10 mouse cellular contexts compared by ENCODE assay signal in the genomic region with DNA sequence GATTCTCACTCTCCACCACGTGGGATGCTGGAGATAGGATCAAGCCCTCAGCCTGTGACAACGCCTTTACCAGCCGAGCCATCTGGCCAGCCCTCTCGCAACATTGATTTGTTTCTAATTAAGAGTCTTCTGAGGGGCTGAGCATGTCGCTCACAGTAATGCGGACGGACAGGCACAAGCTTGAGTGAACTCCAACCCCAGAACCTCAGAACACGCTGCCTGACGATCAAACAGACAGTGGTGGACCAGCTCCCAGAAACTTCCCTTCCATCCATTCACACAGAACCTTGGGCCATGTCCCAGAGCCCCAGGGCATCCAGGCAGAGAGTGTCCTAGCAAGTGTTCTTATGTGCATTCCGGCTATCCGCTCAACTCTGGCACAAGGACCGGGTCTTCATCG. TPM values are rescaled to one million over a fixed set of nuclear protein-coding genes. Genes with fewer than 3 reads are reported as not detected.
DNase-seq lines count a peak whose midpoint lies in the region; ATAC-seq lines count a peak whose summit lies in the region.
"Had no signal": no experiment of that assay in that cellular context is flagged by ENCODE, and none has a peak within 500 bp of the region (broad histone marks: within the 10 kb centered on the region; RNA-seq: fewer than 3 reads in every experiment).

No protein-coding gene starts in this region.

- no peaks in the 10 kb centered on the region for H3K4me1 ChIP-seq in hindbrain, embryonic 16.5 days (ENCODE audit: control insufficient read depth, insufficient read depth, low read depth, low read length)
- H3K4me1 ChIP-seq in hindbrain, embryonic 13.5 days (replicated peaks) = no peaks in the 10 kb centered on the region
- H3K4me1 ChIP-seq in midbrain, embryonic 10.5 days = peaks cover 13% of the 10 kb centered on the region; the same call in 1 of the 2 replicates
- H3K4me1 ChIP-seq in midbrain, embryonic 16.5 days (ENCODE audit: control insufficient read depth, insufficient read depth, low read length) = no peaks in the 10 kb centered on the region; the same call in 1 of the 2 replicates

- intact Hi-C loops in gastrocnemius, postnatal 14 days (cut with DNase I; ENCODE audit: low total_unique reads) = loop anchor here (5.0 kb wide), 1 partner anchor 205 kb away; no protein-coding TSS in a partner anchor

- no peak overlapping the region for H3K4me2 ChIP-seq in hindbrain, embryonic 16.5 days (ENCODE audit: low read length)
- H3K4me2 ChIP-seq in hindbrain, embryonic 13.5 days = no peak overlapping the region
- H3K4me2 ChIP-seq in midbrain, embryonic 16.5 days (ENCODE audit: low read length) = no peak overlapping the region
- H3K4me2 ChIP-seq: hindbrain, embryonic 14.5 days had no signal

- H3K4me3 ChIP-seq in hindbrain, embryonic 16.5 days (ENCODE audit: low read length) = no peak overlapping the region
- H3K4me3 ChIP-seq in hindbrain, embryonic 13.5 days = no peak overlapping the region
- no peak overlapping the region for H3K4me3 ChIP-seq in midbrain, embryonic 10.5 days
- no peak overlapping the region for H3K4me3 ChIP-seq in midbrain, embryonic 16.5 days (ENCODE audit: low read depth, low read length)
- H3K4me3 ChIP-seq: myocyte had no signal

- WGBS in hindbrain, embryonic 16.5 days = 72% methylated on average over 13 of the region's 13 CpGs
- 72% methylated on average over 13 of the region's 13 CpGs for WGBS in hindbrain, embryonic 13.5 days
- WGBS in midbrain, embryonic 10.5 days = 82% methylated on average over 13 of the region's 13 CpGs
- whole genome bisulfite sequencing in midbrain, embryonic 16.5 days = 66% methylated on average over 13 of the region's 13 CpGs

- H3K9me3 ChIP-seq in hindbrain, embryonic 16.5 days (ENCODE audit: control insufficient read depth, low read length) = no peaks in the 10 kb centered on the region
- H3K9me3 ChIP-seq in hindbrain, embryonic 13.5 days = no peaks in the 10 kb centered on the region
- no peaks in the 10 kb centered on the region for H3K9me3 ChIP-seq in midbrain, embryonic 10.5 days (replicated peaks)
- H3K9me3 ChIP-seq in midbrain, embryonic 16.5 days (replicated peaks; ENCODE audit: control insufficient read depth, low read length, poor library complexity, severe bottlenecking) = no peaks in the 10 kb centered on the region

- DNase-seq in adrenal gland, adult 2 months = peak; percentile 1
- DNase-seq in adrenal gland, postnatal 36 days = no peak
- DNase-seq in midbrain, embryonic 10.5 days (ENCODE audit: low spot score) = peak; percentile 34
- peak; percentile 2 for DNase-seq in gastrocnemius, postnatal 14 days
- DNase-seq in MN1 (ENCODE audit: low spot score) = no peak

- H3K9ac ChIP-seq in hindbrain, embryonic 16.5 days (ENCODE audit: low read depth, low read length) = no peak overlapping the region
- no peak overlapping the region for H3K9ac ChIP-seq in hindbrain, embryonic 13.5 days
- no peak overlapping the region for H3K9ac ChIP-seq in midbrain, embryonic 16.5 days (ENCODE audit: low read depth, low read length)
- H3K9ac ChIP-seq: hindbrain, embryonic 14.5 days had no signal

- ATAC-seq in hindbrain, embryonic 16.5 days = peak; percentile 55; the same call in 1 of the 2 replicates
- no peak for ATAC-seq in hindbrain, embryonic 13.5 days (ENCODE audit: low FRiP score)
- ATAC-seq in midbrain, embryonic 16.5 days = no peak

- no peak overlapping the region for H3K27ac ChIP-seq in hindbrain, embryonic 16.5 days (ENCODE audit: low read depth, low read length)
- H3K27ac ChIP-seq in hindbrain, embryonic 13.5 days = no peak overlapping the region
- H3K27ac ChIP-seq in midbrain, embryonic 10.5 days (replicated peaks) = no peak overlapping the region
- H3K27ac ChIP-seq in midbrain, embryonic 16.5 days (ENCODE audit: low read length) = no peak overlapping the region
- H3K27ac ChIP-seq: hindbrain, embryonic 14.5 days had no signal

- H3K27me3 ChIP-seq in hindbrain, embryonic 16.5 days (replicated peaks; ENCODE audit: control insufficient read depth, insufficient read depth, low read length) = no peaks in the 10 kb centered on the region; the same call in 1 of the 2 replicates
- H3K27me3 ChIP-seq in hindbrain, embryonic 13.5 days = no peaks in the 10 kb centered on the region
- H3K27me3 ChIP-seq in midbrain, embryonic 10.5 days (ENCODE audit: low read depth, poor library complexity, severe bottlenecking) = no peaks in the 10 kb centered on the region
- H3K27me3 ChIP-seq in midbrain, embryonic 16.5 days (ENCODE audit: control insufficient read depth, insufficient read depth, low read depth, low read length) = no peaks in the 10 kb centered on the region

- no peaks in the 10 kb centered on the region for H3K36me3 ChIP-seq in hindbrain, embryonic 16.5 days (ENCODE audit: control insufficient read depth, insufficient read depth, low read length)
- H3K36me3 ChIP-seq in hindbrain, embryonic 13.5 days = no peaks in the 10 kb centered on the region
- no peaks in the 10 kb centered on the region for H3K36me3 ChIP-seq in midbrain, embryonic 10.5 days
- no peaks in the 10 kb centered on the region for H3K36me3 ChIP-seq in midbrain, embryonic 16.5 days (ENCODE audit: control insufficient read depth, insufficient read depth, low read length)

RNA-seq across cellular contexts. Expression of gene Ptgis, which starts 36.6 kb away (rescaled TPM):
- total RNA-seq in adrenal gland, adult 2 months (2021) = 10 to 100 TPM; 17.3 to 37.2 TPM
- polyA plus RNA-seq in adrenal gland, adult 2 months (2012; rRNA removed) = 65.3 and 74.3 TPM in 2 replicates
- total RNA-seq in adrenal gland, postnatal 36 days (2021) = 10 to 100 TPM; 24.7 to 31.7 TPM
- polyA plus RNA-seq in hindbrain, embryonic 16.5 days (2015; fragmentation: Nextera tagmentation; extraction: Ambion mirVana) = 4.2 and 5.5 TPM in 2 replicates
- 5.8 and 6.5 TPM in 2 replicates for polyA plus RNA-seq in hindbrain, embryonic 13.5 days (2015; fragmentation: Nextera tagmentation; extraction: Ambion mirVana)
- 11.7 and 12.7 TPM in 2 replicates for polyA plus RNA-seq in midbrain, embryonic 10.5 days (2016; fragmentation: Nextera tagmentation; extraction: Ambion mirVana)
- 3.4 and 4.3 TPM in 2 replicates for polyA plus RNA-seq in midbrain, embryonic 16.5 days (2015; fragmentation: Nextera tagmentation; extraction: Ambion mirVana)
- 10 to 100 TPM in 1 of 2 experiments, 1 to 10 TPM in 1; 8.0 to 11.1 TPM for total RNA-seq in gastrocnemius, postnatal 14 days (2021)

Comparison
In these comparisons a context has a peak if more than half of its experiments do, and no peak if none do; other contexts are left out.
1. DNase-seq: peak in adrenal gland, adult 2 months (single experiment), midbrain, embryonic 10.5 days (single experiment) and gastrocnemius, postnatal 14 days (single experiment); none in adrenal gland, postnatal 36 days (0 of 2) and MN1 (single experiment).